Mouse (Mus musculus): ENCODE data around the gene Mydgf. TPM values are rescaled to one million over a fixed set of nuclear protein-coding genes. Genes with fewer than 3 reads are reported as not detected.
A peak's percentile ranks its signal among the peaks of the same experiment; 100 is the strongest.

The Mydgf gene
- polyA plus RNA-seq, 1 experiment from 2014 or later = 89.2 TPM

DNA sequence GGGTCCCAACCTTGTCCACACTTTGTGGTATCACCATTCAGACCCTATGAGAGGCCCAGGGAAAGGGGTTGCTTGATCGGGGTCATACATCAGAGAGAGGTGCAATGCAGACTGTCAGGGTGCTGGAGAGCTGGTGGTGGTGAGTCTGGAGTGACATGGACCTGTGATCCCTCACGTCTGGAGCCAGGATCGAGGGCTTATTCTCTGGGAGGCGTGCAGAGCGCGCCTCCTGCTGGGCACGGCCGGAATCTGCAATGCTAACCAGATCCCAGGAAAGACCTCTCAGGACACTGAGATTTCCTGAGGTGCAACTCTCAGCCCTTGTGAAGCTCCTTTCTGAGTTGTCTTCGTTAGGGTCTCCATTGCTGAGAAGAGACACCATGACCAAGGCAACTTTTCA, 24.0 kb downstream of the Mydgf start:
- Histone ChIP-seq H3K27me3 (ENCODE audit: control insufficient read depth, insufficient read depth, low read length) (peaks cover 21% of the 10 kb centered on the region; the same call in 1 of the 2 replicates), H3K4me2 (replicated peaks; ENCODE audit: low read depth, low read length) (no peak overlapping the region), H3K36me3 (ENCODE audit: control insufficient read depth, insufficient read depth, low read length) (no peaks in the 10 kb centered on the region), H3K9me3 (ENCODE audit: control insufficient read depth, low read length) (no peaks in the 10 kb centered on the region), H3K27ac (ENCODE audit: low read depth, low read length) (no peak overlapping the region), H3K4me3 (ENCODE audit: low read length) (no peak overlapping the region), H3K9ac (ENCODE audit: low read depth, low read length) (no peak overlapping the region), H3K4me1 (ENCODE audit: control insufficient read depth, insufficient read depth, low read length) (peaks cover 15% of the 10 kb centered on the region)
- ATAC-seq (ENCODE audit: low FRiP score, low TSS enrichment) = no peak
- WGBS = 2% methylated on average over 9 of the region's 9 CpGs

DNA sequence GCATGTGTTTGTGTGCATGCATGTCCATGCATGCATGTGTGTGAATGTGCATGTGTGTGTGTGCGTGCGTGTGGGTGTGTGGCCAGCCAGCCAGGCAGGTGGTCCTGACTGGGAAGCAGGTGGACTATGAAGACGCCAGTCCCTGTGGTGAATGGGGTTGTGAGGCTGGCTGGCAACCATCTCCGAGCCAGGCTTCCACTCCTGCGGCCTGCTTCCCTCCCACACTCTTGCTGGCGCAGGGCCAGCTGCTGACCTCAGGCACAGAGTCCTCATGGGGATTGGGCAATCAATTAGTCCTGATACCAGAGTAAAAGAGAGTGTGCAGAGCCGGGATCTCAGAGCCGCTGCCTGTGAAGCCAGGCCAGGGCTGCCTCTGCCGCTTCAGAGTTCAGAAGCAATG, 30.1 kb downstream of the Mydgf start:
- WGBS = 25% methylated on average over 9 of the region's 9 CpGs
- no peak overlapping the region for H3K9ac ChIP-seq (ENCODE audit: low read depth, low read length)
- H3K9me3 ChIP-seq (ENCODE audit: control insufficient read depth, low read length) = no peaks in the 10 kb centered on the region
- peaks cover 5% of the 10 kb centered on the region; the same call in 1 of the 2 replicates for H3K4me1 ChIP-seq (ENCODE audit: control insufficient read depth, insufficient read depth, low read length)
- H3K4me2 ChIP-seq (replicated peaks; ENCODE audit: low read depth, low read length) = no peak overlapping the region
- H3K4me3 ChIP-seq (ENCODE audit: low read length) = no peak overlapping the region
- peaks cover 49% of the 10 kb centered on the region for H3K27me3 ChIP-seq (ENCODE audit: control insufficient read depth, insufficient read depth, low read length)
- ATAC-seq (ENCODE audit: low FRiP score, low TSS enrichment) = peak; percentile 40; the same call in 1 of the 2 replicates
- H3K36me3 ChIP-seq (ENCODE audit: control insufficient read depth, insufficient read depth, low read length) = no peaks in the 10 kb centered on the region
- H3K27ac ChIP-seq (ENCODE audit: low read depth, low read length) = no peak overlapping the region

DNA sequence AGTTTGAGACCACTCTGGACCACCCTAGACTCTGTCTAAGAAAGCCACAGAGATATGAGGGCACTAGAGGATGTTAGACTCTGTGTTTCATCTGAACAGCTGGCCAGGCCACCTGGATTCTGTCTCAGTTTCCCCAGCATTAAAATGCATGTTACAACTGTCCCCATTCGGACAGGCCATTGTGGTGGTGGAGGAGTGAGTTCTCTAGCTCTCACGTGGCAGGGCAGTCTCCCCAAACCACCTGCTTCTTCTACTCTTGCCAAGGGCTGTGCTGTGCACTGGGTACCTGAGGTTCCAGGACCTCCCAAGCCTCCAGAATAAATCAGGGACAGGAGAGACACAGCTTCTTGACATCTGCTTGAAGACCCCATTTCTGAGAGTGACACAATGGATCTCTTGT, 33.8 kb downstream of the Mydgf start:
- H3K27me3 ChIP-seq (ENCODE audit: control insufficient read depth, insufficient read depth, low read length) = peaks cover 63% of the 10 kb centered on the region

DNA sequence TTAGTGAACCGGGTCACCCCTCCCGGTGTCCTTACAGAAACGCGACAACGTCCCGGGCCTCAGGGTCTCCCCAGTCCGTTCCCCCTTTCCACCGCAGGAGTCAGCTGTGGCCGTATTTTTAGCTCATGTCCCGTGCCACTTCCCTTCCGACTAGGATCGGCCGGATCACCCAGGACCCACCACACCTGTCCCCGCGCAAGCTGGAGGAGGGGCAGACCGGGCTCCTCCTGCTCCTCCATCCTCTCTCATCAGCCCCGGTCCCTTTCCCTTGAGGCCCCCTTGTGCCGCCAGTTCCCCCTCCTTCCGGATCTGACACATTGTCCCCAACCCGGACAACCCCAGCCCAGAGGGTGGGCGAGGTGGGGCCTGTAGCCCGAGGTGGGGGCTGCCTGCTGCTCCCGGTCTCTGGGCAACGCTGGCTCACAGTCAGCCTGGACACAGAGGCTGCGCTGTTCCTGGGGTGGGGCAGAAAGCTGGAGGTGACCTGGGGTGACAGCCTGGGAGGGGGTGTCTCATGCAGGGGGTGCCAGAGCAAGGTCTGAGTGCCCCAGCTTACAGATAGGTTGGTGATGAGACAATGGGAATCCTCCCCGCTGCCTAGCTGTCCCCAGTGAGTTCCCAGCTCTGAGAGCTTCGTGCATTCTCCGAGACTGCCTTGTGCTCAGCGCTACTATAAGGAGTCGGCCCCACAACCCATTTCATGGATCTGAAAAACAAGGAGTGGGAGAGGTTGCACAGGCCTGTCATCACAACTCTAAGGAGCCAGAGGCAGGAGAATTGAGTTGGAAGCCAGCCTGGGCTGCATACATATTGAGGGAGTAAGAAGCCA, 34.7 kb downstream of the Mydgf start:
- no peaks in the 10 kb centered on the region for H3K9me3 ChIP-seq (ENCODE audit: control insufficient read depth, low read length)
- 1% methylated on average over 29 of the region's 30 CpGs for WGBS
- H3K27me3 ChIP-seq (ENCODE audit: control insufficient read depth, insufficient read depth, low read length) = peaks cover 62% of the 10 kb centered on the region
- H3K4me2 ChIP-seq (replicated peaks; ENCODE audit: low read depth, low read length) = peak overlapping the region; percentile 26
- peak; percentile 24; the same call in 1 of the 2 replicates for ATAC-seq (ENCODE audit: low FRiP score, low TSS enrichment)
- no peak overlapping the region for H3K9ac ChIP-seq (ENCODE audit: low read depth, low read length)
- no peaks in the 10 kb centered on the region for H3K36me3 ChIP-seq (ENCODE audit: control insufficient read depth, insufficient read depth, low read length)
- no peak overlapping the region for H3K27ac ChIP-seq (ENCODE audit: low read depth, low read length)
- peak overlapping the region; percentile 19; the same call in 1 of the 2 replicates for H3K4me3 ChIP-seq (ENCODE audit: low read length)
- H3K4me1 ChIP-seq (ENCODE audit: control insufficient read depth, insufficient read depth, low read length) = peaks cover 5% of the 10 kb centered on the region; the same call in 1 of the 2 replicates

More for the DNA sequence above, 33.8 kb downstream of the Mydgf start:
- Histone ChIP-seq H3K36me3 (ENCODE audit: control insufficient read depth, insufficient read depth, low read length) (no peaks in the 10 kb centered on the region), H3K4me3 (ENCODE audit: low read length) (no peak overlapping the region), H3K27ac (ENCODE audit: low read depth, low read length) (no peak overlapping the region), H3K4me2 (replicated peaks; ENCODE audit: low read depth, low read length) (no peak overlapping the region), H3K9ac (ENCODE audit: low read depth, low read length) (no peak overlapping the region), H3K9me3 (ENCODE audit: control insufficient read depth, low read length) (no peaks in the 10 kb centered on the region), H3K4me1 (ENCODE audit: control insufficient read depth, insufficient read depth, low read length) (peaks cover 5% of the 10 kb centered on the region; the same call in 1 of the 2 replicates)
- ATAC-seq (ENCODE audit: low FRiP score, low TSS enrichment) = no peak
- 39% methylated on average over 2 of the region's 2 CpGs for WGBS

DNA sequence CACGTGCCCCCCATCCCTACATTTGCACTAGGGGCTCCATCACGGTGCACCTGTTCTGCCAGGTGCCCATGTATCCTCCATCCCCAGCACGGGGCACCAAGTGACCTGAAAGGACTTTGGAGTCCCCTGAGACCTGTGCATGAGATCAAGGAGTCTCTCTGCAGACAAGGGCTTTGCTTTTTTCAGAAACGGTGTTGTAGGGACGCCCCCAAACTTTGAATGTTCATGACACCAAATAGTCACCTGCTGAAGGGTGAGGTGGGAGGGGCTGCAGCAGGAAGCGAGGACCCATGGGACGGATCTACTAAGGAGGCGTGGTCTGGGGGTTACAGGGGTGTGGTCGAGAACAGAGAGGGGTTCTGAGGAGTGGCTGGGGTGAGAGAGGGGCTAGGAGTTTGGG, 35.4 kb downstream of the Mydgf start:
- Histone ChIP-seq H3K9me3 (ENCODE audit: control insufficient read depth, low read length) (no peaks in the 10 kb centered on the region), H3K4me3 (ENCODE audit: low read length) (peak overlapping the region; percentile 19), H3K9ac (ENCODE audit: low read depth, low read length) (no peak overlapping the region), H3K27me3 (ENCODE audit: control insufficient read depth, insufficient read depth, low read length) (peaks cover 68% of the 10 kb centered on the region), H3K4me1 (ENCODE audit: control insufficient read depth, insufficient read depth, low read length) (no peaks in the 10 kb centered on the region), H3K27ac (ENCODE audit: low read depth, low read length) (no peak overlapping the region), H3K4me2 (replicated peaks; ENCODE audit: low read depth, low read length) (peak overlapping the region; percentile 26), H3K36me3 (ENCODE audit: control insufficient read depth, insufficient read depth, low read length) (no peaks in the 10 kb centered on the region)
- WGBS = 19% methylated on average over 9 of the region's 9 CpGs
- no peak for ATAC-seq (ENCODE audit: low FRiP score, low TSS enrichment)

DNA sequence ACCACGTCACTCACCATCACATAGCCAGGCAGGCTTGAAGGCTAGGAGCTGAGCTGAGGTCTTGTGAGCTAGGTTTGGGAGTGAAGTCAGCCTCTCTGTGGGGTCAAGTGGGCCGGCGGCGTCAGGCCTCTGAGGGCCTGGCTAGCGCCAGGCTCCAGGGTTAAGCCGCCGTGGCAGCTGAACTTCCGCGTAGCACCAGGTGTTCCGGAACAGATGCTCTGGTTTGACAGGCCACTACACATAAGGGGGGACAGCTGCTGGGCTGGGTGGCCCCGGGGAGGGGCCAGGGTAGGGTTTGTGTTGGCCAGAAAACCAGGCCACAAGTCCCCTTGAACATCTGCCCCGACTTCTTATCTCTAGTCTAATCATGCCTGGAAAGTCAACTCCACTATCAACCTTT, 36.3 kb downstream of the Mydgf start:
- H3K4me3 ChIP-seq (ENCODE audit: low read length) = no peak overlapping the region
- no peak for ATAC-seq (ENCODE audit: low FRiP score, low TSS enrichment)
- no peaks in the 10 kb centered on the region for H3K4me1 ChIP-seq (ENCODE audit: control insufficient read depth, insufficient read depth, low read length)
- no peak overlapping the region for H3K9ac ChIP-seq (ENCODE audit: low read depth, low read length)
- H3K27me3 ChIP-seq (ENCODE audit: control insufficient read depth, insufficient read depth, low read length) = peaks cover 72% of the 10 kb centered on the region
- H3K9me3 ChIP-seq (ENCODE audit: control insufficient read depth, low read length) = no peaks in the 10 kb centered on the region
- no peaks in the 10 kb centered on the region for H3K36me3 ChIP-seq (ENCODE audit: control insufficient read depth, insufficient read depth, low read length)
- no peak overlapping the region for H3K4me2 ChIP-seq (replicated peaks; ENCODE audit: low read depth, low read length)
- WGBS = 45% methylated on average over 12 of the region's 12 CpGs
- H3K27ac ChIP-seq (ENCODE audit: low read depth, low read length) = no peak overlapping the region

DNA sequence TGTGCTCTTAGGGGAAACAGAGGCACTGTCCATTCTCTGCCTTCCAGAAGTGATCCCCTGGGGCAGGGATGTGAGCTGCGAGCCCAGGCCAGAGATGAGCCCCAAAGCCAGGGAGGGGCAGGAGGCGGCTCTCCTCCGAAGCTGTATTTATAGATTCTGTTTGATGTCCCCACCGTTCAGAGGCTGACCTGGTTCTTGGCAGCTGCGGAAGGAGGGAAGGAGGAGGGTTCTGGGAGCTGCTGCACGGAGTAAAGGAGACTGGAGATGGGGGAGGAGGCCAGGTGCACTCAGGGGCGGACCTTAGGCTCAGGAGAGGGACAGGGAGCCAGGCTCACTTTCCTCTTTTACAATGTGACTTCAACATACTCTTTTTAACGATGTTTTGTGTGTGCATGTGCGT, 37.6 kb downstream of the Mydgf start:
- Histone ChIP-seq H3K27me3 (ENCODE audit: control insufficient read depth, insufficient read depth, low read length) (peaks cover 73% of the 10 kb centered on the region), H3K9me3 (ENCODE audit: control insufficient read depth, low read length) (no peaks in the 10 kb centered on the region), H3K27ac (ENCODE audit: low read depth, low read length) (no peak overlapping the region), H3K36me3 (ENCODE audit: control insufficient read depth, insufficient read depth, low read length) (no peaks in the 10 kb centered on the region), H3K4me2 (replicated peaks; ENCODE audit: low read depth, low read length) (no peak overlapping the region), H3K9ac (ENCODE audit: low read depth, low read length) (no peak overlapping the region), H3K4me3 (ENCODE audit: low read length) (no peak overlapping the region), H3K4me1 (ENCODE audit: control insufficient read depth, insufficient read depth, low read length) (peaks cover 9% of the 10 kb centered on the region; the same call in 1 of the 2 replicates)
- no peak for ATAC-seq (ENCODE audit: low FRiP score, low TSS enrichment)
- WGBS = 8% methylated on average over 9 of the region's 9 CpGs

DNA sequence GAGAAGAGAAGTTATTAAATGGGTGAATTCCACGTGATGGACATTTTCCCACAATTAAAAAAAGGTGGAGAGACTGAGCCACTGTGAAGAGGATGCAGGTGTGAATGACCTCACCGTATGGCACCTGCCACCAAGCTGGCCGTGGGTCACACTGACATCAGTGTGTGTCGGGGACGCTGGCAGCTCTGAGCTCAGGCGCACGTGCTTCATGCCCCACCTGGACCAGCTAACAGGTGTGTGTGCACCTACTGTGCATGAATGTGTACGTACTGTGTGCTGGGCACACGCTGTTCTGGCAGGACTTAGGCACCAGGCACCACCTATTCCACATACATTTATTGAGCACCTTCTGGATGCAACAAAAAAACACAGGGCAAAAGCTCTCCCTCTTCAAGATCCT, 39.2 kb downstream of the Mydgf start:
- Histone ChIP-seq H3K4me3 (ENCODE audit: low read length) (no peak overlapping the region), H3K27ac (ENCODE audit: low read depth, low read length) (no peak overlapping the region), H3K9ac (ENCODE audit: low read depth, low read length) (no peak overlapping the region), H3K9me3 (ENCODE audit: control insufficient read depth, low read length) (no peaks in the 10 kb centered on the region), H3K4me1 (ENCODE audit: control insufficient read depth, insufficient read depth, low read length) (peaks cover 11% of the 10 kb centered on the region), H3K27me3 (ENCODE audit: control insufficient read depth, insufficient read depth, low read length) (peaks cover 72% of the 10 kb centered on the region), H3K36me3 (ENCODE audit: control insufficient read depth, insufficient read depth, low read length) (no peaks in the 10 kb centered on the region), H3K4me2 (replicated peaks; ENCODE audit: low read depth, low read length) (no peak overlapping the region)
- 74% methylated on average over 9 of the region's 9 CpGs for WGBS
- no peak for ATAC-seq (ENCODE audit: low FRiP score, low TSS enrichment)
